Comparison of ENCODE assay signal across 12 mouse cellular contexts in genomic region chr17:31036168-31036876, GRCm38 (mm10). TPM values are rescaled to one million over a fixed set of nuclear protein-coding genes. Genes with fewer than 3 reads are reported as not detected.
DNase-seq lines count a peak whose midpoint lies in the region; ATAC-seq and TF ChIP-seq lines count a peak whose summit lies in the region.
"Had no signal": no experiment of that assay in that cellular context is flagged by ENCODE, and none has a peak within 500 bp of the region (broad histone marks: within the 10 kb centered on the region; RNA-seq: fewer than 3 reads in every experiment).

No protein-coding gene starts in this region.

- TF ChIP-seq POLR2A in lung, adult 2 months (IDR thresholded peaks at IDR 0.05; ENCODE audit: borderline replicate concordance, extremely low read depth, low read depth, low read length) = no peak

- WGBS in hindbrain, embryonic 14.5 days = 67% methylated on average over 22 of the region's 22 CpGs
- whole genome bisulfite sequencing in lung, adult 2 months = 78% methylated on average over 22 of the region's 22 CpGs

- peaks cover 10% of the 10 kb centered on the region; the same call in 1 of the 2 replicates for H3K9me3 ChIP-seq in hindbrain, embryonic 14.5 days (ENCODE audit: control insufficient read depth, low read length)

- 0 out of 2 replicates have a peak, but pooled peaks cover 8% of the 10 kb centered on the region for H3K4me1 ChIP-seq in hindbrain, embryonic 14.5 days (replicated peaks; ENCODE audit: control insufficient read depth, insufficient read depth, low read length)
- H3K4me1 ChIP-seq in lung, adult 2 months (ENCODE audit: control insufficient read depth, insufficient read depth, low read length) = peaks cover 5% of the 10 kb centered on the region; the same call in 1 of the 2 replicates

- intact Hi-C loops in left cerebral cortex, postnatal 25 days (cut with DNase I) = no loop called here

- H3K27me3 ChIP-seq in hindbrain, embryonic 14.5 days (ENCODE audit: control insufficient read depth, insufficient read depth, low read length) = no peaks in the 10 kb centered on the region
- H3K27me3 ChIP-seq: heart, embryonic 12.5 days had no signal

- H3K27ac ChIP-seq in hindbrain, embryonic 14.5 days = no peak overlapping the region

- no peak overlapping the region for H3K4me3 ChIP-seq in hindbrain, embryonic 14.5 days (replicated peaks; ENCODE audit: low read length)
- H3K4me3 ChIP-seq in lung, adult 2 months (replicated peaks; ENCODE audit: extremely low read depth, low read depth, low read length) = no peak overlapping the region
- H3K4me3 ChIP-seq: heart, embryonic 12.5 days had no signal

- no peak for TF ChIP-seq CTCF in lung, adult 2 months (IDR thresholded peaks at IDR 0.05; ENCODE audit: insufficient read depth, low read length)

- no peak overlapping the region for H3K4me2 ChIP-seq in hindbrain, embryonic 14.5 days (replicated peaks)
- H3K4me2 ChIP-seq: heart, embryonic 12.5 days had no signal

- H3K36me3 ChIP-seq in hindbrain, embryonic 14.5 days (replicated peaks; ENCODE audit: control insufficient read depth, insufficient read depth) = no peaks in the 10 kb centered on the region
- H3K36me3 ChIP-seq: heart, embryonic 12.5 days had no signal

- no peak for DNase-seq in frontal cortex, postnatal 25 days (ENCODE audit: low spot score in 2 of 2)
- no peak for DNase-seq in hindbrain, embryonic 14.5 days (ENCODE audit: low spot score)
- DNase-seq in left cerebral cortex, postnatal 25 days (ENCODE audit: low spot score in 2 of 2) = peak; percentile 42 to 79
- peak; percentile 45 for DNase-seq in right cerebral cortex, postnatal 25 days
- DNase-seq in spleen, postnatal 10 days (ENCODE audit: low spot score in 2 of 2) = no peak
- no peak for DNase-seq in lung, postnatal 10 days
- DNase-seq in lung, adult 2 months = no peak
- DNase-seq: B cell, adult 2 months; kidney, postnatal 4 days; liver, postnatal 0 days had no signal

- H3K9ac ChIP-seq in hindbrain, embryonic 14.5 days = no peak overlapping the region
- H3K9ac ChIP-seq: heart, embryonic 12.5 days; liver, postnatal 0 days had no signal

- ATAC-seq in frontal cortex, adult (ENCODE audit: low TSS enrichment) = peak; percentile 75
- peak; percentile 53; the same call in 1 of the 2 replicates for ATAC-seq in hindbrain, embryonic 14.5 days (ENCODE audit: low FRiP score)
- ATAC-seq: liver, postnatal 0 days had no signal

RNA-seq across cellular contexts. Expression of gene Abcg1, which starts 21.2 kb away (rescaled TPM):
- polyA plus RNA-seq in hindbrain, embryonic 14.5 days (2014; fragmentation: Nextera tagmentation; extraction: Ambion mirVana) = 19.3 and 21.1 TPM in 2 replicates
- total RNA-seq in left cerebral cortex, postnatal 25 days (2021) = 10 to 100 TPM; 61.4 to 65.9 TPM
- polyA plus RNA-seq in lung, adult 2 months (2012; rRNA removed) = 53.2 and 57.4 TPM in 2 replicates

Comparison
In these comparisons a context has a peak if more than half of its experiments do, and no peak if none do; other contexts are left out.
1. DNase-seq: peak in left cerebral cortex, postnatal 25 days (2 of 2) and right cerebral cortex, postnatal 25 days (single experiment); none in frontal cortex, postnatal 25 days (0 of 2), hindbrain, embryonic 14.5 days (single experiment), spleen, postnatal 10 days (0 of 2), lung, postnatal 10 days (single experiment) and lung, adult 2 months (single experiment).